Mouse (Mus musculus): ENCODE data around the gene Slc22a23.

Gene Slc22a23

DNA sequence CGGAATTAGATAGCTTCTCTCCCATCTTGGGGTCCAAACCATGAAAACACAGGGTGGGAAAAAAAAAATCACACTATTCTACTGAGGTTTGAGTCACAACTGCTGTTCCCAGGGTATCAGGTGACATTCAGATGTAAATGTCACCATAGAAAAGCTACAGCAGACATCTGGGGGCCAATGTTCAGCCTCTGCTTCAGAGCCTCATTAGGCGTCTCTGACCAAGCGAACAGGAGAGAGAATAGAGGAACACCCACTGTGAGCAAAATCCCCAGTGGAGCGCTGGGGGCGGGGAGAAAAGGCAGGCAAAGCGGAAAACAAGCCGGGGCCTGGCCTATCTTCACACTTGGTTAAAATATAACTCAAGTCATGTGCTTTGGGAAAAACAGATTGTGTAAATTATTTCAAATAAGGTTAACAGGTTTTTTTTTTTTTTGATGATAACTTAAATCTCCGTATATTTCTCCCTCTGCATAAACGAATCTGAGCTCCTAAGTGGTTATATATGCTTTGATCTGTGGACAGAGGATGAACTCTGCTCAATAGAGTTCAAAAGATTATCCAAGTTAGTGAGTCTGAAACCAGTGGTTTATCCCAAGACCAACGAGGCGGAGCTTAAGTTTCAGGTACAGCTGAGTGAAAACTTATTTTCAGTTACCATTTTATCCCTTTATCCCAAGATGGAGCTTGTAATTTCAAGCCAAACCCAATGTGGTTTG is 105.5 kb downstream of the Slc22a23 start:
- no peak for DNase-seq (ENCODE audit: extremely low spot score, low read depth, low spot score)

DNA sequence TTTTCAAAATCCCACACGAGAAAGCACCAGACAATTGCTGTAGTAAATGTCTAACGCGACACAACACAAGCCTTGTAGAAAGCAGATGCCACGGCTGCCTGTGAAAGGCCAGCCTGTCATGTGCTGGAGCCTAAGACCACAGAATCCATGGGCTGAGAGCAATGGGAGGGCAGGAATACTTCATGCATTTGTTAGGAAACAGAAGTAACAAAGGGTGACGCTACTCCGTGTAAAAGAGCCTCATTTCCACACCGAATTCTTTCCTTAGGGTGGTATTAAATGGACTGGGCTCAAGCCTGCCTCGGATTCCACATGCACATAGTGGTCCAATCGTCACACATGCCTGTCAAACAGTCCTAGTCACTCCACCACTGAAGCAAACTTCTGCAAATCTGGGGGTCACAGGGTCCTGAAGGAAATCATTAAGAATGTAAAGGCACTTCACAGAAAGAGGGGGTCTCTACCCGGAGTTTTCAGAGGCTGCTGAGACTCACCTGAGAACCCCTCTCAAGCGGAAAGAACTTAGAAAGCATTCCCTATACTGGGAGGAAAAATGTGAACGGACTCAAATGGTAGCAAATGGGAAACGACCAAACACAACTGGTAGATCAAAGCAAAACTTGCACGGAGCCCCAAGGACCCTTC is 106.2 kb downstream of the Slc22a23 start:
- DNase-seq (ENCODE audit: extremely low spot score, low read depth, low spot score), result no peak

DNA sequence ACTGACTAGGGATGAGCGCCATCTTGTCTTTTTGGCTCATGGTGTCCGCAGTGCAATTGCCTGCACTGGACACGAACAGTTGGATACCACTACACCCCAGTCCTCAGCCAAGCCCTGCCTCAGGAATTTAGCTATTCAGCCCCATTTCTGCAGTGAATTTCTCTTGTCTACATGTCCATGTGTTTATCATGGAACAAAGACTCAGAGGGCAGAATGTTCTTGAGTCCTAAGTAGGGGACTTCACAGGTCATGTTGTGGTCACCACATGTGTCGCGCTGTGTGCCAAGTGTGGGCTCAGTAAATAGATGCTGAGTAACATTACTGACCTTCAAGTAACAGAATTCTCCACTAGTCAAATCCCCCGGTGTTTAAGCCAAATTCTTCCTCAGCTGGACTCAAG is 109.9 kb downstream of the Slc22a23 start:
- no peak for DNase-seq (ENCODE audit: extremely low spot score, low read depth, low spot score)

DNA sequence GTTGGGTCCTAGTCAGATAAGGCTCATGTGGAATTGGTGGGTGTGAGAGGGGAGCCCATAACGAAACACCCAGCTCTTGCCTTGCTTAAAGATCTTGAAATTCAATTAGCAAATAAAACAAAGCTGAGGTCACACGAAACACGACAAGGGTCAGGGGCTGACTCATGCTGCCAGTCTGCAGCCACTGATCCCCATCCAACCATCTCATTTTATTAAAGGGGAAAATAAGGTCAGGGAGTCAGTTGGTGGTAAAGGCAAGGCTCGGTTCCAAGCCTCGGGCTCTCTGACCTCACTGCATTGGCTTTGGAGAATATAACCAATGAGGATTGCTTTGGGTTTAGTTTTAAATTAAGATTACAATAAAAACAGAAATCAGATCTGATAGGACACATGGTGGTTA is 110.5 kb downstream of the Slc22a23 start:
- no peak for DNase-seq (ENCODE audit: extremely low spot score, low read depth, low spot score)

GRCm38 (mm10) chr13:34232992-34233391 is 112.0 kb downstream of the Slc22a23 start:
- DNase-seq (ENCODE audit: extremely low spot score, low read depth, low spot score), result no peak

DNA sequence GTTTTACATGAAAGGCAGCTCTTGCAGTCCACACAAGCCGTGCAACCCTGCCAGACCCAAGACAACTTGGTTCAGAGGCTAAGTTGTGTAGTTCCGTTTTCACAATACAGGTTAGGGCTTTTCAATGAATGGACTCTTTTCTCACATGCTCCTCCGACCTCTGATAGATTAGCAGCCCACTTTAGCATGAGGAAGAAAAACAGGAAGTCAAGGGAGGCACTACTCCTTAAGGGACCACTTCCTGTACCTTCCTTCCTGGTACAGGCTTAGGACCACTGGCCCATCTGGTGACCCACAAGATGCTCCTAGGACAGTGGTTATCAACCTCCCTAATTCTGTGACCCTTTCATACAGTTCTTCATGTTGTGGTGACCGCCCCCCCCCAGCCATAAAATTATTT is 116.1 kb downstream of the Slc22a23 start:
- no peak for DNase-seq (ENCODE audit: extremely low spot score, low read depth, low spot score)

- DNase-seq (ENCODE audit: extremely low spot score, low read depth, low spot score), result no peak
These were observed 117.0 kb downstream of the Slc22a23 start for GRCm38 (mm10) chr13:34227720-34228661.

- no peak for DNase-seq (ENCODE audit: extremely low spot score, low read depth, low spot score)
These were observed 118.0 kb downstream of the Slc22a23 start for GRCm38 (mm10) chr13:34226940-34227339.

GRCm38 (mm10) chr13:34222985-34223384 is 122.0 kb downstream of the Slc22a23 start:
- no peak for DNase-seq (ENCODE audit: extremely low spot score, low read depth, low spot score)

DNA sequence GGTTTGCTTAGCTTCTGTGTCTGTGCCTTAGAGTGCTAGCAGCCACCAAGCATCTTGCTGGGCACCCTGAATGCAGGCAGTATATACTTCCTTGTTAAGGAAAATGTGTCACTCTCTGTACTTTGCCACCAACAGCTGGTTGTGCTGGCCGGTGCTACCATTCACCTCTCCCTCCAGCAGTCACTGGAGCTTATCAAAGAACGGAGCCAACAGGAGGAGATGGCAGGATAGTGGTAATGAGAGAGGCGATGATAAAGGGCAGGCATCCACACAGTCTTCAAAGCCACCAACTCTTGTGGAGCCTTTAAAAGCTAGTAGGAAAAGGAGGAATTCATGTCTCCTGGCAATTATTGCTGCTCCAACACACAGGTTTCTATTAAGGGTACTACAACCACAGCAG is 125.3 kb downstream of the Slc22a23 start:
- DNase-seq (ENCODE audit: extremely low spot score, low read depth, low spot score), result no peak

DNA sequence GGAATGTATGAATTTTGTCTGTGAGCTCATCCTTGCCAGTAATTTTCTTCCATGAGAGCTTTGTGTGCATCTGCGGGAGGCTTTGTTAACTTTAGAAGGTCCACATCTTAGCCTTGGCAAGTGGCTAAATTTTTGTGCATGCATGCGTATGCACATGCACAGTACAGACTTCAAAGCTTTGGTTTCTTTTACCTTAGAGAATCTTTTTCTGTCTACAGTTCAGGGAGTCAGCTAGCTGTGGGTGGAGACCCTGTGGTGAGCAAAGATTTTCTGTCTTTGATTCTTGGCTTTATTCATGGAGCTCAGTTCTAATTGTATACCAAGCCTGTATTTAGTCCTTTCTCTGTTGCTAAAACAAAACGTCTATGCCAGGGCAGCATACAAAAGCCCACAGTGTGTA is 126.2 kb downstream of the Slc22a23 start:
- DNase-seq (ENCODE audit: extremely low spot score, low read depth, low spot score), result no peak

DNA sequence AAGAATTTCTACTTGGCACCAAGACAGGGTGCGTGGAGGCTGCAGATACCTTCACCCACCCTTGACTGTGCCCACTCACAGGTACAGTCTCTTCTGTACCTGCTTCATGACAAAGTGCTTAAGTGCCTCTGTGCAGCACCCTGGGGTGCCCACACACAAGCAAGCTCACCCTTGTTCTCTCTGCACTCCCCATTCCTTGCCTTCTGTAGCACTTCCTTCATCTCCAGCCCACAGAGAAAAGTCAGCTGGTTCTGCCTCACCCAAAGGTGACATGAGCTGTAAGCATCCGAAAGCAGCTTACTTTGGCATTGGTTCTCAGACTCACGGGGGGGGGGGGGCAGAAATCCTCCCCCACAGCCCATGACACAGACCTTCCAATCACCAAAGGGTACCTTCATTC is 130.1 kb downstream of the Slc22a23 start:
- DNase-seq (ENCODE audit: extremely low spot score, low read depth, low spot score), result no peak

DNA sequence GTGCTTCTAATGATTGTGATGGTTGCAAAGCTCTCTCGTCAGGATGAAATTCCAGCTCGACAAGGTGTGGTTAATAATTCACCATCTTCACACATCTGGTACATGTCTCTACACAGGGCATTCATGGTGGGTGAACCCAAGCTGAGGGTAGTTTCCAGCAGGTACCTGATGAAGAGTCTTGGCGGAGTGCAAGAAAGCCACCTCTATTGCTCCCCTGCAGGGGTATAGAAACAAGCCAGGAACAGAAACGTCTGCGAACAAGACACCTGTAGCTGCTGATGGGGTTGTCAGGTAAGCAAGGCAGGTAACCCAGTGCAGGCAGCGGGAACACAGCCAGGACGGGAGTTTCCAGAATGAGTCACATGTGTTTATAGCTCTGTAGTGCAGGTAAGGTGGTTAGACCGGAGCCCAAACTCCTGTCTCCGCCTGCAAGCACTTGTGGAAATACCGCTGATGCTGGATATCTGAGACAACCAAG is 132.2 kb downstream of the Slc22a23 start:
- DNase-seq (ENCODE audit: extremely low spot score, low read depth, low spot score), result no peak

DNA sequence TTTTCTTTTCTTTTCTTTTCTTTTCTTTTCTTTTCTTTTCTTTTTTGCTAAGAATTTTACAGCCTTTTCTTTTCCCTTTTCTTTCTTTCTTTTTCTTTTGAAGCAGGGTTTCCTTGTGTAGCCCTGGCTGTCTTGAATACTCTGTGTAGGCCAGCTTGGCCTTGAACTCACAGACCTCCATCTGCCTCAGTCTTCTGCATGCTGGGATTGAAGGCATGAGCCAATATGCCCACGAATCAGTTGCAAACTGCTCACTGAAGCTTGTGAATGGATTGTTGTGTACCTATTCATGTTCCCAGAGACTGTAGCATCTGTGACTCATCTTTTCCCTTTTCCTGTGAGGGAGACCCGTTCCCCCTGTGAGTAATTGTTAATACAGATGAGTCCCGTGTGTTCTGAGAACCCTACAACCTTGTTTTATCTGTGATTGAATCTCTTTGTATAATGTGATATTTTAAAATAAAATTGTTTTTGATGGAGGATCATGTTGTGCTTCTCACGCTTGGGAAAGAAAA is 133.7 kb downstream of the Slc22a23 start:
- no peak for DNase-seq (ENCODE audit: extremely low spot score, low read depth, low spot score)

- no peak for DNase-seq (ENCODE audit: extremely low spot score, low read depth, low spot score)
These were observed 137.1 kb downstream of the Slc22a23 start for GRCm38 (mm10) chr13:34207714-34208470.

GRCm38 (mm10) chr13:34205216-34205615 is 139.8 kb downstream of the Slc22a23 start:
- DNase-seq (ENCODE audit: extremely low spot score, low read depth, low spot score), result no peak

GRCm38 (mm10) chr13:34195676-34196075 is 149.3 kb downstream of the Slc22a23 start:
- DNase-seq (ENCODE audit: extremely low spot score, low read depth, low spot score), result no peak

DNA sequence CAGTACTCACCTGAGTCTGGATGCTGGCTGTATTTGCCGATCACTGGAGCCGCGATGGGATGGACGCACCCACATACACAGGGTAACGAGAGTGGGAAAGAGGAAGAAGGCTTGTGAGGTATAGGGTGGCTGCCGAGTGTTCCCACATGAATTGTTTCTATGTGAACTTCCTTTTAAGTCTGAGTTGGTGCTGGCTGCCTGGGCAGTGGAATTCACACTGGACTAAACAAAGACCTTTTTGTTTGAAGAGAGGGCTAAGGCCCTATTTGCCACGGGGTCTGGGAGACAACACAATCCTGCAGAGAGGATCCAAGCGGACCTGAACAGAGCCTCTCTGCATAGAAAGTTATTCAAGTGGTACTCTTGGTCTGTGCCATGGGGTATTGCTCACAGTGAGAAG is 151.6 kb downstream of the Slc22a23 start:
- DNase-seq (ENCODE audit: extremely low spot score, low read depth, low spot score), result no peak

DNA sequence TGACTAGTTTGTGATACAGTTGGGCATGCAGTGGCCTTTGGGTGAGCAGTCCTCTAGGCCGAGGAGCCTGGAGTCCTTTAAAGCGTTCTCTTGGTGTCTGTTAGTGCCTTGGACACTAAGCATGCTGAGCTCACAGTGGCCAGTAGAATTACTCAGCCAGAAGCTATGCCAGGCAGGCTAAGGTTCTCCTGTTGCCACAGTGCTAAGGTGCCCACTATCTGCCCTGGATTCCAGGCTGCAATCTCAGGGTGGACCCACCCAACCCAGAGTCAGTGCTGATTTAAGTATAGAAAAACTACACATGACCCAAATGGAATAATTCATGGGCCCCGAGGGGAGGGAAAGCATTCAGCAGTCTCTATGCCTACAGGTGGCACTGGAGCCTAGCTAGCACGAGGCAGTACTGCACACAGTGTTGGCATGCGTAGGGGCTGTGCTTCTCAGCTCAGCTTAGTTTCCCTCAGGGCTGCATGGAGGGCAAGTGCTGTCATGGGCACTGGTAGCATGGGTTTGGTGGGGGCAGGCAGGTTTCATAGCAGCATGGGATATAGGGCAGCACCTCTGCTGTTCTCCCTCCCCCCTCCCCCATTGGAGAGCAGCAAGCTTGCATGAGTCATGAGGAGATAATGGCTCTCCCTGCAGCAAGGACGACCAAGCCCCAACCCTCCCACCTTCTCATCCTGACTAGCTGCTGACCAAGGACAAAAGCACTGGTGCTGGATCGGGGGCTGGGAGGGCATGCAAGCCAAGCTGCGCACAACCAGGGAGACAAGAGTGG is 152.4 kb downstream of the Slc22a23 start:
- DNase-seq (ENCODE audit: extremely low spot score, low read depth, low spot score), result no peak

DNA sequence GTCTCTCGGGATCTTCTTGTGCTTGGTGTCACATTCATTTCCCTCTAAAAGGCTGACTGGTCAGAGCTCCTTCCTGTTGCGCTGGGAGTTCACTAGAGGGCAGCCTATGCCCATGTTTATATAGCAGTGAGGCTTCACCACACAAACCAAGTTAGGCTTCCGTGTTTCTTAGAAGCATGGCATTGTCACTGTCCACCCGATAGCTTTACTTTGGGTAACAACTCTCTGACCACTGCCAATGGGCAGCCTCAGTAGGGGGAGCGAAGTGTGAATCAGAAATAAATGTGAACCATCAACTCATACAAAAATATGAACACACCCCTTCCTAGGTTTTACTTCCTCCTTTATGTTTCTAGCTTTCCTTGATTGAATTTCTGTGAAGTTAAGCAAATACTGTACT is 157.4 kb downstream of the Slc22a23 start:
- peak; percentile 30 for DNase-seq (ENCODE audit: extremely low spot score, low read depth, low spot score)

All from hindlimb bud, embryonic 11.5 days (tissue).